Mouse (Mus musculus): ENCODE measurements around the gene Dnajc27. TPM values are rescaled to one million over a fixed set of nuclear protein-coding genes. Genes with fewer than 3 reads are reported as not detected.

The Dnajc27 gene
- polyA plus RNA-seq, 1 experiment from 2014 or later = 11.0 TPM

DNA sequence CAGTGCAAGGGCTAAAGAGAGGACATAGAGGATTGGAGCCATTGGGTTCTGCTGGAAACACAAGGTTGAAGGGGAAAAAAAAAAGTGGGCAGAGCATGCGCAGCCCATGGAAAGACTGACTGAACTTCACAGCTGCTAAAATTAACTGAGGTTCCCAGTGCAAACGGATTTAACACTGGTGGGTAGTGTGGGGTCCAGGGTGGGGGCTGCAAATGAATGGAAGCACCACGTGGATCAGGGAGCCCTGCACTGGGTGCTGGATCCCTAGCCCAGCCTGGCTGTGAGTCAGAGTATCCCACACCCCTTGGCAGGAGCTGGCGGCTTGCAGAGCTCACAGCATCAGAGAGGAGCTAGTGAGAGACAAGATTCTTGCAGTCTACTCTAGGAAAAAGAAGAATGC is 35.2 kb downstream of the Dnajc27 start:
- no peak overlapping the region for H3K4me2 ChIP-seq (ENCODE audit: low read depth)
- 81% methylated on average over 4 of the region's 4 CpGs for WGBS

GRCm38 (mm10) chr12:4127346-4127745 is 45.0 kb downstream of the Dnajc27 start:
- H3K27ac ChIP-seq (ENCODE audit: low read depth, low read length) = no peak overlapping the region
- no peak overlapping the region for H3K4me2 ChIP-seq (ENCODE audit: low read depth)
- no peak overlapping the region for H3K4me3 ChIP-seq (ENCODE audit: low read depth, low read length)
- DNase-seq (ENCODE audit: low spot score) (no peak), ATAC-seq (ENCODE audit: insufficient read depth, low FRiP score, low TSS enrichment) (no peak)
- WGBS = 66% methylated on average over 7 of the region's 7 CpGs
- no peaks in the 10 kb centered on the region for H3K27me3 ChIP-seq (ENCODE audit: control insufficient read depth, insufficient read depth, low read length)
- H3K36me3 ChIP-seq (ENCODE audit: control insufficient read depth, insufficient read depth, low read length) = no peaks in the 10 kb centered on the region
- H3K9ac ChIP-seq (ENCODE audit: low read length) = no peak overlapping the region
- H3K9me3 ChIP-seq (ENCODE audit: control insufficient read depth, low read length) = no peaks in the 10 kb centered on the region
- H3K4me1 ChIP-seq (ENCODE audit: control insufficient read depth, insufficient read depth, low read length) = no peaks in the 10 kb centered on the region

More for the DNA sequence above, 35.2 kb downstream of the Dnajc27 start:
- H3K9me3 ChIP-seq (ENCODE audit: control insufficient read depth, low read length) = no peaks in the 10 kb centered on the region
- ATAC-seq (ENCODE audit: insufficient read depth, low FRiP score, low TSS enrichment) (no peak), DNase-seq (ENCODE audit: low spot score) (no peak)
- H3K4me1 ChIP-seq (ENCODE audit: control insufficient read depth, insufficient read depth, low read length) = no peaks in the 10 kb centered on the region
- no peak overlapping the region for H3K27ac ChIP-seq (ENCODE audit: low read depth, low read length)
- no peaks in the 10 kb centered on the region for H3K27me3 ChIP-seq (ENCODE audit: control insufficient read depth, insufficient read depth, low read length)
- no peak overlapping the region for H3K9ac ChIP-seq (ENCODE audit: low read length)
- H3K36me3 ChIP-seq (ENCODE audit: control insufficient read depth, insufficient read depth, low read length) = peaks cover 2% of the 10 kb centered on the region; the same call in 1 of the 2 replicates
- no peak overlapping the region for H3K4me3 ChIP-seq (ENCODE audit: low read depth, low read length)

GRCm38 (mm10) chr12:4132941-4133846 is 50.8 kb downstream of the Dnajc27 start, which contains the start of gene Adcy3:
Gene Adcy3 (plus strand): TSS chr12:4133103.
- Histone ChIP-seq H3K4me2 (ENCODE audit: low read depth) (peak within 1 kb of the TSS; percentile 82), H3K9me3 (ENCODE audit: control insufficient read depth, low read length) (no peaks in the 10 kb centered on the region), H3K4me1 (ENCODE audit: control insufficient read depth, insufficient read depth, low read length) (no peaks in the 10 kb centered on the region), H3K9ac (ENCODE audit: low read length) (peak within 1 kb of the TSS; percentile 68), H3K36me3 (ENCODE audit: control insufficient read depth, insufficient read depth, low read length) (no peaks in the 10 kb centered on the region), H3K27ac (ENCODE audit: low read depth, low read length) (no peak within 1 kb of the TSS), H3K27me3 (ENCODE audit: control insufficient read depth, insufficient read depth, low read length) (0 out of 2 replicates have a peak, but pooled peaks cover 2% of the 10 kb centered on the region), H3K4me3 (ENCODE audit: low read depth, low read length) (peak within 1 kb of the TSS; percentile 47)
- ATAC-seq (ENCODE audit: insufficient read depth, low FRiP score, low TSS enrichment) = peak; percentile 76
- under 1% methylated on average over 74 of the region's 83 CpGs for WGBS
- DNase-seq (ENCODE audit: low spot score) = peak; percentile 69

GRCm38 (mm10) chr12:4133847-4134212 is 51.4 kb downstream of the Dnajc27 start:
- H3K4me2 ChIP-seq (ENCODE audit: low read depth) = peak overlapping the region; percentile 82
- H3K4me3 ChIP-seq (ENCODE audit: low read depth, low read length) = peak overlapping the region; percentile 47
- DNase-seq (ENCODE audit: low spot score) = no peak
- ATAC-seq (ENCODE audit: insufficient read depth, low FRiP score, low TSS enrichment) = 0 out of 2 replicates have a peak, but pooled peaks have one; percentile 22
- no peaks in the 10 kb centered on the region for H3K9me3 ChIP-seq (ENCODE audit: control insufficient read depth, low read length)
- WGBS = 41% methylated on average over 11 of the region's 11 CpGs
- no peaks in the 10 kb centered on the region for H3K36me3 ChIP-seq (ENCODE audit: control insufficient read depth, insufficient read depth, low read length)
- H3K4me1 ChIP-seq (ENCODE audit: control insufficient read depth, insufficient read depth, low read length) = no peaks in the 10 kb centered on the region
- peak overlapping the region; percentile 68 for H3K9ac ChIP-seq (ENCODE audit: low read length)
- no peak overlapping the region for H3K27ac ChIP-seq (ENCODE audit: low read depth, low read length)
- 0 out of 2 replicates have a peak, but pooled peaks cover 2% of the 10 kb centered on the region for H3K27me3 ChIP-seq (ENCODE audit: control insufficient read depth, insufficient read depth, low read length)

GRCm38 (mm10) chr12:4143179-4143578 is 60.8 kb downstream of the Dnajc27 start:
- no peaks in the 10 kb centered on the region for H3K9me3 ChIP-seq (ENCODE audit: control insufficient read depth, low read length)
- no peaks in the 10 kb centered on the region for H3K4me1 ChIP-seq (ENCODE audit: control insufficient read depth, insufficient read depth, low read length)
- 87% methylated on average over 5 of the region's 5 CpGs for WGBS
- no peak for ATAC-seq (ENCODE audit: insufficient read depth, low FRiP score, low TSS enrichment)
- H3K4me2 ChIP-seq (ENCODE audit: low read depth) = no peak overlapping the region
- no peaks in the 10 kb centered on the region for H3K36me3 ChIP-seq (ENCODE audit: control insufficient read depth, insufficient read depth, low read length)
- no peak overlapping the region for H3K27ac ChIP-seq (ENCODE audit: low read depth, low read length)
- H3K4me3 ChIP-seq (ENCODE audit: low read depth, low read length) = no peak overlapping the region
- no peak for DNase-seq (ENCODE audit: low spot score)
- no peaks in the 10 kb centered on the region for H3K27me3 ChIP-seq (ENCODE audit: control insufficient read depth, insufficient read depth, low read length)
- no peak overlapping the region for H3K9ac ChIP-seq (ENCODE audit: low read length)

GRCm38 (mm10) chr12:4150936-4151335 is 68.6 kb downstream of the Dnajc27 start:
- H3K9ac ChIP-seq (ENCODE audit: low read length) = no peak overlapping the region
- DNase-seq (ENCODE audit: low spot score) = no peak
- no peaks in the 10 kb centered on the region for H3K9me3 ChIP-seq (ENCODE audit: control insufficient read depth, low read length)
- no peak for ATAC-seq (ENCODE audit: insufficient read depth, low FRiP score, low TSS enrichment)
- no peaks in the 10 kb centered on the region for H3K36me3 ChIP-seq (ENCODE audit: control insufficient read depth, insufficient read depth, low read length)
- H3K4me2 ChIP-seq (ENCODE audit: low read depth) = no peak overlapping the region
- 87% methylated on average over 2 of the region's 2 CpGs for WGBS
- H3K27me3 ChIP-seq (ENCODE audit: control insufficient read depth, insufficient read depth, low read length) = no peaks in the 10 kb centered on the region
- H3K27ac ChIP-seq (ENCODE audit: low read depth, low read length) = no peak overlapping the region
- H3K4me3 ChIP-seq (ENCODE audit: low read depth, low read length) = no peak overlapping the region
- no peaks in the 10 kb centered on the region for H3K4me1 ChIP-seq (ENCODE audit: control insufficient read depth, insufficient read depth, low read length)

DNA sequence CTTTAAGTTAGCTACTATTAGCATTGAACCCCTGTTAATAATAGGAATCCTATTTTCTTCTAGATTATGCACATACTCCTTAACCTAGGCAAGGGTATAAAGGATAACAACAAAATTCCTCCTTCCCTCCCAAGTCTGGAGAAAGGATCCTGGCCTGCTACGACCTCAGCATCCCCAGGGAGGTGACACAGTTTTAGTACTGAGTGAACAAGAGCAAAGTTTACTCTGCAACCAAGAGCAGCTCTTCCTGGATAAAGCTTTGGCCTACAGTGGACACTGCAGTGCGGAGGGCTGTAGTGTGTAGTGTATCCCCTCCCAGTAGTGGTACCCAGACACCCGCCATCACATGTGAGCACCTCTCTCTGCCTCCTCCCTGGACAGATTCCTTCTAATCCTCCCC is 69.6 kb downstream of the Dnajc27 start:
- ATAC-seq (ENCODE audit: insufficient read depth, low FRiP score, low TSS enrichment) (no peak), DNase-seq (ENCODE audit: low spot score) (no peak)
- Histone ChIP-seq H3K27me3 (ENCODE audit: control insufficient read depth, insufficient read depth, low read length) (no peaks in the 10 kb centered on the region), H3K9me3 (ENCODE audit: control insufficient read depth, low read length) (no peaks in the 10 kb centered on the region), H3K4me1 (ENCODE audit: control insufficient read depth, insufficient read depth, low read length) (no peaks in the 10 kb centered on the region), H3K27ac (ENCODE audit: low read depth, low read length) (no peak overlapping the region), H3K4me2 (ENCODE audit: low read depth) (no peak overlapping the region), H3K4me3 (ENCODE audit: low read depth, low read length) (no peak overlapping the region), H3K36me3 (ENCODE audit: control insufficient read depth, insufficient read depth, low read length) (no peaks in the 10 kb centered on the region), H3K9ac (ENCODE audit: low read length) (no peak overlapping the region)
- 91% methylated on average over 3 of the region's 3 CpGs for WGBS

DNA sequence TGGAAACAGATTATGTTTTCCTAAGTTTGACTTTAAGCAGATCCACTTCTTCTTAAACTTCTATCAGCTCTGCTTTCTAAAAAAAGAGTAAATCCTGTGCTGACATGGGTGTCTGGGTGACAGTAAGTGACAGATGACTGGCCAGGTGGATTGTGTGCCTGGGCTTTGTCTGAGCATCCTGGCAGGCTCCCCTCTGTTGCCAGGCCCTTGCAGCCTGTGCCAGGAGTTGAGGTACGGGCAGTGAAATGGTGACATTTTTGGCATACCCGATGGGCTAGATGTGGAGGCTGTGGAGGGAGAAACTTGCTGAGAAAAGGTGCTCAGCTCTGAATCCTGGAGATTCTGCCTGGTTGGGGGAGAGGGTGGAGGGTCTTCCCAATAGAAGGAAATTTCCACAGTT is 75.1 kb downstream of the Dnajc27 start:
- H3K9me3 ChIP-seq (ENCODE audit: control insufficient read depth, low read length) = no peaks in the 10 kb centered on the region
- H3K4me2 ChIP-seq (ENCODE audit: low read depth) = no peak overlapping the region
- 91% methylated on average over 2 of the region's 2 CpGs for WGBS
- no peak overlapping the region for H3K27ac ChIP-seq (ENCODE audit: low read depth, low read length)
- H3K36me3 ChIP-seq (ENCODE audit: control insufficient read depth, insufficient read depth, low read length) = no peaks in the 10 kb centered on the region
- ATAC-seq (ENCODE audit: insufficient read depth, low FRiP score, low TSS enrichment) (no peak), DNase-seq (ENCODE audit: low spot score) (no peak)
- H3K9ac ChIP-seq (ENCODE audit: low read length) = no peak overlapping the region
- no peak overlapping the region for H3K4me3 ChIP-seq (ENCODE audit: low read depth, low read length)
- H3K27me3 ChIP-seq (ENCODE audit: control insufficient read depth, insufficient read depth, low read length) = no peaks in the 10 kb centered on the region
- no peaks in the 10 kb centered on the region for H3K4me1 ChIP-seq (ENCODE audit: control insufficient read depth, insufficient read depth, low read length)

DNA sequence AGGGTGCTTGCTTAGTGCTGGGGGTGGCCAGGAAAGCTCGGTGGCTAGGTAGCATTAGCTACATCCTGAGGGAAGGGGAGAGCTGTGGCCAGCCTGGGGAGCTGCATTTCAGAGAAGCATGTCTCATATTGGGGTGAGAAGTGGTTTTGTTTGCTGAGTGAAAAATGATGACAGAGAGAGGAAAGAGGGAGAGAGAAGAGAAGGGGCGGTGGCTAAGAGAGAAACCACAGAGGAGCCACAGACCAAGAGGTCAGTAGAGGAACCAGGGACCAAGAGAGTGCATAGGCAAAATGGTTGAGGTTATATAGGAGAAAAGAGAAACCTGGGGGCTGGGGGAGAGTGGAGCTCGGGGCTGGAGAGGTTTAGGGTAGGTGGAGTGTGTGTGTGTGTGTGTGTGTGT is 75.8 kb downstream of the Dnajc27 start:
- no peak for ATAC-seq (ENCODE audit: insufficient read depth, low FRiP score, low TSS enrichment)
- H3K4me3 ChIP-seq (ENCODE audit: low read depth, low read length) = no peak overlapping the region
- H3K4me1 ChIP-seq (ENCODE audit: control insufficient read depth, insufficient read depth, low read length) = no peaks in the 10 kb centered on the region
- H3K9me3 ChIP-seq (ENCODE audit: control insufficient read depth, low read length) = no peaks in the 10 kb centered on the region
- no peak overlapping the region for H3K4me2 ChIP-seq (ENCODE audit: low read depth)
- no peak overlapping the region for H3K9ac ChIP-seq (ENCODE audit: low read length)
- 91% methylated on average over 3 of the region's 3 CpGs for WGBS
- no peaks in the 10 kb centered on the region for H3K36me3 ChIP-seq (ENCODE audit: control insufficient read depth, insufficient read depth, low read length)
- H3K27ac ChIP-seq (ENCODE audit: low read depth, low read length) = no peak overlapping the region
- no peaks in the 10 kb centered on the region for H3K27me3 ChIP-seq (ENCODE audit: control insufficient read depth, insufficient read depth, low read length)
- DNase-seq (ENCODE audit: low spot score) = no peak
